Mouse (Mus musculus): Measurements from ENCODE around the gene Foxn3.

The Foxn3 gene

DNA sequence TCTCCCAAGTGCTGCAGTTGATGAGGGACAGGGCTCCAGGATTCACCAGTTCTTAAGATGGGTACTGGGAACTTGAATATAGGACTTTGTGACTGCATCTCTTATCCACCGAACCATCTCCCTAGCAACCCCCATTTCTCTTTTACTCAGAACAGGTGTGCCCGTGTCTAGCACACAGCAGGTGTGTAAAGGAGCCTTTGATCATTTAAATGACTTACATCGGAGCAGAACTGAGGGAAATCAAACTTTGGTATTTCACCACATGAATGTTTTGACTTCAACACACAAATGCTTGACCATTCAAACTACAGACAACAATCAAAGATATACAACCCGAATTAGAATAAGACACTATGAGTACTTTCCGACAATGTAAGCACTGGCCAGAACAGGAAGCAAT lies 204.7 kb downstream of the Foxn3 start:
- intact Hi-C loops (cut with DNase I), result no loop called here

DNA sequence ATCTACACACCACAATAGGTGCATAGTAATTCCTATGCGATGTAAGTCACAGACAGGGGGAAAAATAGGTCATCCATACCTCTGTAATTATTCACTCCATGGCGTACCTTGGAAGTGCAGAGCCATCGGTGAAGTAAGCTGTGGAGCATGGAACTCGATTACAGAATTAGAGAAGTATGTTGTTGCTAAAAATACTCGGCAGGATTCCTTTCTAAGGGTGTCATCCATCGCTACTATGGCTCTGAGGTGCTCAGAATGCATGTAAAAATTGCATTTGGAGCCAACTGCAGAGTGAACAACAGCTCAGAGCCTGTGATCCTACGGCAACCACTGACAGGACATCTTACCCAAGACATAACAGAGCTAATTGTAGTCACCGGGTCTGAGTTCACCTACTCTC lies 206.7 kb downstream of the Foxn3 start:
- intact Hi-C loops (cut with DNase I), result no loop called here

DNA sequence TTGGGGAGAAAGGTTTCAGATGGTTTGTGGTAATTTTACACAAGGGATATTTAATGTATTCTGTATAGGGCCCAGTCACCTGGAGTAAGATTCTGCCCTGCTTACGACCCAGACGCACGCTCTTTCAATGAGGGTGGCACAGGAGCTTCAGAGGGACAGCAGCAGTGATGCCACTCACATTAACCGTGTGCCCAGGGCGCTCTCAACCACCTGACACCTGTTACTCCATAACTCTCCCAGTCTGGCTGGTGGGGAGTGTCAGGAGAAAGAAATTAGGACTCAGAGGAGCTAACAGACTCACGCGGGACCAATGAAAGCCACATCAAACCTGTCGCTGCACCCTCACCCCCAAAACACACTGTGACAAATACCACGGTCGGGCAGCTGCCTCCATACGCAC lies 209.7 kb downstream of the Foxn3 start:
- intact Hi-C loops (cut with DNase I), result no loop called here

GRCm38 (mm10) chr12:99352583-99352982 lies 210.8 kb downstream of the Foxn3 start:
- intact Hi-C loops (cut with DNase I), result no loop called here

- intact Hi-C loops (cut with DNase I), result no loop called here
These were observed 211.2 kb downstream of the Foxn3 start for GRCm38 (mm10) chr12:99352136-99352535.

DNA sequence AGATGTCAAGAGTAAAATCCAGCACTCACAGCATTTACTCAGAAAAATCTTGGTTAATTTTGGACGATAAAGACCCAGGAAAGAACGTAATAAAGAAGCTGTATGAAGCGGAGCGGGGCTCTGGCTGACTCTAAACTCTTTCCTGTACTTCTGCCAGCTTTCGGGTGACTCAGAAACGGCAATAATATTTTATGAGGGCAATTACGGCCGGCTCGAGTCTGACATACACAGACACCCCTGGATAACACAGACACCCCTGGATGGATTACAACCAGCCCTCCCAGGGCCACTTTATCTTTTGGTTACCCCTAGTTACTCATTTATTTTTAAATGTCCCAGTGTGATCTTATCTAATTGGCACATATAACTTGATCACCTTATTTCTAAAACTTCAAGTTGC lies 211.7 kb downstream of the Foxn3 start:
- intact Hi-C loops (cut with DNase I), result no loop called here

GRCm38 (mm10) chr12:99349650-99349997 lies 213.8 kb downstream of the Foxn3 start:
- intact Hi-C loops (cut with DNase I), result no loop called here

DNA sequence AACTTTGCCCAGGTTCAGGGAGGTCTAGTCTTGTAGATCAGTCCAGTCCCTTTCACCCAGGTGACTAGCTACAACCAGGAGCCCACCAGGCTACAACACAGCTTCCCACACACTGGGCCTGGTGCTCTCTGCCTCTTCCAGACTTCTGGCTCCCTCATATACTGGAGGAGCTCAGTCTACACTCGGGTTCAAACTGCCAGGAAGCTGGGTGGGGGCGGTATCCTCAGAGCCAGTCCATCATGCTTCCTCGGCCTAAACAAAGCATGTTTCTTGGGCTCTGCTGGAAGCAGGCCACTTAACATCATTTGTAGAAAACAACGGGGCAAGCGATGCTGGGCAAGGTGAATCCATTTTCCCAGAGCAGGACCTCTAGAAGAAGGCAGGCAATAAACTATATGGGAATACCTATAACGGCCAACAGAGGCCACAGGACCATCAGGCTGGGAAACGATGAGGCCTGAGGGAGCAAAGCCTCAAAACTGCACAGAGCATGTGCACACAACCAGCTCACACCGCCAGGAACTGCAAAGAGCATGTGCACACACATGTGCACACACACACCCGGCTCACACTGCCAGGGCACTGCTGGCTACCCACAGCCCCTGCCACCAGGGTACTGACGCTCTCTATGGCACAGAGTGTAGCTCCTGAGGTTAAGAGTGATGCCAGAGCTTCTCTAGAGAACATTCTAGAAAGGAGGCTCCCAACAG lies 214.3 kb downstream of the Foxn3 start:
- intact Hi-C loops (cut with DNase I), result no loop called here

GRCm38 (mm10) chr12:99347512-99347911 lies 215.9 kb downstream of the Foxn3 start:
- intact Hi-C loops (cut with DNase I), result no loop called here

GRCm38 (mm10) chr12:99346982-99347381 lies 216.4 kb downstream of the Foxn3 start:
- intact Hi-C loops (cut with DNase I), result no loop called here

GRCm38 (mm10) chr12:99345323-99345722 lies 218.1 kb downstream of the Foxn3 start:
- intact Hi-C loops (cut with DNase I), result no loop called here

DNA sequence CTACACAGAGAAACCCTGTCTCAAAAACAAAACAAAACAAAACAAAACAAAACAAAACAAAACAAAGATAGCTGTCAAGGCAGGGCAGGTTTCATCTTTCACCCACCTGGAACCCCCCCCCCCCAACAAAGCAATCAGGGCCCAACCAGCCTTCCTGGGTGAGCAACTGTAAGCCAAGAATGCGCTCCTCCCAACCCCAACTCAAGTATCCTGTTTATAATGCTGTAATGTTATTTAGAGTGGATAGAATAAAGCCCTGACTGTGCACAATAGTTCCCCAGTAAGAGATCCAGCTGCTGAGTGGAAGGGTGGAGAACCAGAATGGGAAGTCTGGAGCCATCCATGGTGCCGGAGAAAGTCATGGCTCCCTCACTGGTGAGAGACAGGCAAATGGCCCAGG lies 220.0 kb downstream of the Foxn3 start:
- intact Hi-C loops (cut with DNase I), result no loop called here

DNA sequence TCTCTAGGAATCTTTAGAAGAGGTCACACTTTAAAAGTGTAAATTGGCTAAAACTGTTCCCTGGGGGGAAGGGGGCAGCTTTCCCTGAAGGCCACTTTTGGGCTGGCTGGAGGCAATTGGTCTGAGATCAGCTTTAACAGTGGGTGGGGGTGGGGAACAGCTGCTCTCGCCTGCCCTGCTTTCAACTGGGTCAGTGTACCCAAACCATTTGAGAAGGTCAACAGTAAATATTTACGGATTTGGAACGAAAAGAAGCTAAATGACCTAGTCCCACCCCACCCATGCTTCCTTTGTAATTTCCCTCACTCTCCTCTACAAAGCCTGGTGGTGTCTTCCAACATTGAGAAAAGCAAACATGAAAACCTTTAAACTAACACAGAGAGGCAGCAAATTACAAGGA lies 221.2 kb downstream of the Foxn3 start:
- intact Hi-C loops (cut with DNase I), result no loop called here

DNA sequence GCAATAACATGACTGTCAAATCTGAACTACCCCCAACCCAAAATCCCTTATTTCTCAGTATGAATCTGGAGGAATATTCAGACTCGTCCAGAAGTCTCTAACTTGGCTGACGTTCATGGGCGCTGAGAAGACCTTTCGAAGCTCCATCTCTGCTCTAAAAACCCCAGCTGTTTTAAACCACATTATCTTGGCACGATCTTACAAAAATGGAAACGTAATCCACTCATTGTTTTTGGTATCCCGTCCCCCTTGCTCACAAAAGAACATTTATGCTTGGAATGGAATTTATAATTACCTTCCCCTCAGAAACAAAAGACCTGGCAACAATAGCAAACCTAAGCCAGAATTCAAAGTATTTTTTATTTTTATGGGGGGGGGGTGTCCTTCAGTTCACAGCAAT lies 221.6 kb downstream of the Foxn3 start:
- intact Hi-C loops (cut with DNase I), result no loop called here

DNA sequence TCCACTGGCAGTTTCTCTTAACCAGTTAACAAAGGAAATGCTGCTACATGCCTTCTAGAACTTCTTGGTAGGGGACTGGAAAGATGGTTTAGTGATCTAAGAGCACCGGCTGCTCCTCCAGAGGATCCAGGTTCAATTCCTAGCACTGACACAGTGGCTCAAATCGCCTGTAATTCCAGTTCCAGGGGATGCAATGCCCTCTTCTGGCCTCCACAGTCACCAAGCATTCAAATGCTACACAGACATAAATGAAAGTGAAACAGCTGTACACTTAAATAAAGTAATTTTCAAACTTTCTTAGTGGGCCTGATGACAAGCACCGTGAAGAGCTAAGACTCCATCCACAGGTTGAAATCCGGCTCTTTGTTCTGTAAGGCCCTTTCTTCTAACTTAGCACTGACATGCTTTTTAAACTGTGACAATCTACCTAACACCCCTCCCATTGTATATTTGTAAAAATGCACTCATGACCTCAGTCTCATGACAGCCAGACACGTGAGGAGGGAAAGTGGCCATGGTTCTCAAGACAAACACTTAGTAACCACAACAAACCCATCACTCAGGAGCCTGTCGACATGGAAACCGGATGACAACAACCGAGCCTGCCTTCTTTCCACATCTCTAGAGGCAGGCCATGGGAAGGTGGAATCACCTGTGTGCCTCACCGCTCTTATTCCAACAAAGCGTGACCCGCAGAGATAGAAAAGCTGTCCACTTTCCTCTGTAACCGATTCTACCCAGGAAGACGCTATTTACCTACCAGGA lies 222.8 kb downstream of the Foxn3 start:
- intact Hi-C loops (cut with DNase I), result no loop called here

- intact Hi-C loops (cut with DNase I), result no loop called here
These were observed 223.6 kb downstream of the Foxn3 start for GRCm38 (mm10) chr12:99339640-99340325.

DNA sequence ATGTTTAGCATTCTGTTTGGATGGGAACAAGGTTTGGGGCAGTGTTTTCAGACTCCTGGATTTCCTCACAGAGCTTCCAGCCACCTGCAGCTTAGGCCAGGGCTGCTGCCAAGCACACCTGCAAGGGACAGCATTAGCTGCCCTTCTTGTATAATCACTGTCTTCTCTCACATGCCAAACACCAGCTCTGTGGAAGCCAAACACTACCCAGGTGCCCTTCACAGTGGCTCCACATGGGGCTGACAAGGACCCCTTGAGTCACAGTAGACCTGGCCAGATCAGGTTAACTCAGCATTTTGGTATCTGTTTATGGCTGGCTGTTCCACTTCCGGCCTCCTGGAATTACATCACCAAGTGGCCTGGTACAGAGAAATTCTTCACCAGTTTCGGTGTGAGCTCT lies 224.6 kb downstream of the Foxn3 start:
- intact Hi-C loops (cut with DNase I), result no loop called here

- intact Hi-C loops (cut with DNase I), result no loop called here
These were observed 226.3 kb downstream of the Foxn3 start for GRCm38 (mm10) chr12:99337171-99337435.

GRCm38 (mm10) chr12:99336349-99337170 lies 226.8 kb downstream of the Foxn3 start:
- intact Hi-C loops (cut with DNase I), result no loop called here

DNA sequence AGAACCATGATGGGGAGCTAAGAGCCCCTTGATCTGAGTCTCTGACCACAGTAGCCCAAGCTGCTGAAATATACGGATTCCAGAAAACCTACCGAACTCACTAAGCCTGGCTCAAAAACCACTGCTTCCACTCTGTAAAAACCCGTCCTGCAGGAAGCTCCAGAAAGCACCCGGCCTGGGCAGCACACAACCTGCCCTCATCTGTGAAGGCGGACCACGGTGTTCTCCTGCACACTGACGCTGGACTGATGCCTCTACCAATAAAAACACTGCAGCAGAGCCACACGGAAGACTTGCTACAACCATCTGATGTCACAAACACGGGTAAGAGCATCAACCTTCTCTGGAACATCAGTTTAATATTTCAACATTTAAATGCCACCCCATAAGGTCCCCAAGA lies 227.8 kb downstream of the Foxn3 start:
- intact Hi-C loops (cut with DNase I), result no loop called here

DNA sequence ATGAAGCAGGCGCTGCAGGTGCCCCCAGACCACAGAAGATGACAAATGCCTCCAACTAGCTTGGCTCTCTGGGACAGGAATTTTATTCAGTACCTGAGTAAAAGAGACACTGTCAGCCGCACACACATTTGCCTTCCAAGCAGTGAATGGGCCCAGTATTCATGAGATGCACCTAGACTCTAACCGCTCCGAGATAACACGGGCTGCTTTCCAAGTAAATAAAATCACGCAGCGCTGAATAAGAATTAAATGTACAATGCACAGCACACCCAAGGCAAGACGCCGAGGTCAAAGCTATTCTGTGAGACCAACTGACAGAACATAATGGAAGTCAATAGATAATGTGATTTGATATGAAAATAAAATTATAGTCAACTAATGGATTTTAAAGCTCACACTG lies 229.4 kb downstream of the Foxn3 start:
- intact Hi-C loops (cut with DNase I), result no loop called here

Data from adrenal gland (tissue).